14 mouse cellular contexts compared by ENCODE assay signal in genomic region chr9:72393238-72393637, GRCm38 (mm10). TPM values are rescaled to one million over a fixed set of nuclear protein-coding genes. Genes with fewer than 3 reads are reported as not detected.
DNase-seq lines count a peak whose midpoint lies in the region; ATAC-seq lines count a peak whose summit lies in the region.
"Had no signal": no experiment of that assay in that cellular context is flagged by ENCODE, and none has a peak within 500 bp of the region (broad histone marks: within the 10 kb centered on the region; RNA-seq: fewer than 3 reads in every experiment).

No protein-coding gene starts in this region.

- no peaks in the 10 kb centered on the region for H3K36me3 ChIP-seq in midbrain, embryonic 13.5 days
- H3K36me3 ChIP-seq: heart, embryonic 15.5 days had no signal

- H3K27me3 ChIP-seq in midbrain, embryonic 13.5 days: no peaks in the 10 kb centered on the region
- H3K27me3 ChIP-seq: forebrain, embryonic 13.5 days; heart, embryonic 15.5 days had no signal

- peak overlapping the region; percentile 25; the same call in 1 of the 2 replicates for H3K27ac ChIP-seq in midbrain, embryonic 13.5 days
- H3K27ac ChIP-seq: heart, embryonic 15.5 days; macrophage had no signal

- no peak overlapping the region for H3K4me3 ChIP-seq in midbrain, embryonic 13.5 days (replicated peaks)
- H3K4me3 ChIP-seq: forebrain, embryonic 13.5 days; heart, embryonic 15.5 days; myocyte had no signal

- no peaks in the 10 kb centered on the region for H3K9me3 ChIP-seq in midbrain, embryonic 13.5 days
- H3K9me3 ChIP-seq: forebrain, embryonic 13.5 days; heart, embryonic 15.5 days had no signal

- ATAC-seq in midbrain, embryonic 13.5 days: no peak
- no peak for ATAC-seq in megakaryocyte-erythroid progenitor cell, adult 5-6 weeks (replicated peaks; ENCODE audit: low FRiP score, low TSS enrichment, poor library complexity, severe bottlenecking)
- ATAC-seq: forebrain, embryonic 13.5 days had no signal

- no peak overlapping the region for H3K9ac ChIP-seq in midbrain, embryonic 13.5 days (replicated peaks)
- H3K9ac ChIP-seq: forebrain, embryonic 13.5 days; heart, embryonic 15.5 days had no signal

- WGBS in midbrain, embryonic 13.5 days: 65% methylated on average over 15 of the region's 15 CpGs

- H3K4me2 ChIP-seq in midbrain, embryonic 13.5 days (replicated peaks): no peak overlapping the region

- peaks cover 20% of the 10 kb centered on the region for H3K4me1 ChIP-seq in midbrain, embryonic 13.5 days (replicated peaks)

- peak; percentile 25 for DNase-seq in thymus, postnatal 14 days
- DNase-seq in thymus, adult 18-20 months: no peak
- peak; percentile 39 for DNase-seq in cerebellum, adult 8-10 months
- DNase-seq in right cerebral cortex, adult 18-20 months: no peak
- no peak for DNase-seq in adrenal gland, adult 18-20 months (ENCODE audit: low spot score in 2 of 2)
- DNase-seq: adrenal gland, postnatal 14 days; gastrocnemius, postnatal 36 days; kidney, postnatal 14 days had no signal

RNA-seq across cellular contexts. Expression of gene Mns1, which starts 44.6 kb away (rescaled TPM):
- polyA plus RNA-seq in midbrain, embryonic 13.5 days (2015; fragmentation: Nextera tagmentation; extraction: Ambion mirVana): 16.1 and 19.9 TPM in 2 replicates
- 1 to 10 TPM; 1.6 to 2.7 TPM for total RNA-seq in adrenal gland, adult 18-20 months (2021)
- total RNA-seq in megakaryocyte-erythroid progenitor cell, adult 5-6 weeks (2014; fragmentation: Nextera tagmentation): 201 and 223 TPM in 2 replicates
- 410 and 555 TPM in 2 replicates for total RNA-seq in megakaryocyte-erythroid progenitor cell, adult 5-6 weeks (2017)

Comparison
In these comparisons a context has a peak if more than half of its experiments do, and no peak if none do; other contexts are left out.
1. DNase-seq: peak in thymus, postnatal 14 days (single experiment) and cerebellum, adult 8-10 months (single experiment); none in thymus, adult 18-20 months (0 of 2), right cerebral cortex, adult 18-20 months (single experiment) and adrenal gland, adult 18-20 months (0 of 2).
2. RNA of gene Mns1, which starts 44.6 kb away (total RNA-seq): 201 to 555 TPM in megakaryocyte-erythroid progenitor cell, adult 5-6 weeks; 1.6 to 2.7 TPM in adrenal gland, adult 18-20 months; every median in the first group is over 10 times any median in the second.